Mouse (Mus musculus) midbrain, embryonic 14.5 days (tissue): ENCODE data around the gene Sfxn1. TPM values are rescaled to one million over a fixed set of nuclear protein-coding genes. Genes with fewer than 3 reads are reported as not detected.

ENCODE experiments used
- ATAC-seq: fragments of 200-750 bp; cut with Nextera tagmentation; 2 replicates; pipeline ENCODE4 v1.8.0; 2017; ENCODE audit warnings: moderate number of reproducible peaks, moderate library complexity; ENCODE audit not compliant: low FRiP score, low TSS enrichment
- DNase-seq: peaks from one replicate; pipeline ENCODE4 v3.0.0-alpha.2; 2015
- H3K27ac ChIP-seq: fragments of 300-500 bp; sonication (generic); replicated peaks from 2 replicates; pipeline ENCODE4 v1.5.1; 2014; ENCODE audit warnings: mild to moderate bottlenecking, low read depth, low read length, moderate library complexity
- H3K27me3 ChIP-seq: fragments of 300-500 bp; sonication (generic); 2 replicates; pipeline ENCODE4 v1.6.1; 2014; ENCODE audit warnings: low read length, control low read depth, mixed read lengths; ENCODE audit not compliant: control insufficient read depth, insufficient read depth
- H3K36me3 ChIP-seq: fragments of 300-500 bp; sonication (generic); 2 replicates; pipeline ENCODE4 v1.6.1; 2014; ENCODE audit warnings: low read length, control low read depth; ENCODE audit not compliant: control insufficient read depth, insufficient read depth
- H3K4me1 ChIP-seq: fragments of 300-500 bp; sonication (generic); 2 replicates; pipeline ENCODE4 v1.6.1; 2014; ENCODE audit warnings: mild to moderate bottlenecking, antibody characterized with exemption, low read length, control low read depth; ENCODE audit not compliant: control insufficient read depth, insufficient read depth
- H3K4me2 ChIP-seq: fragments of 300-500 bp; sonication (generic); 2 replicates; pipeline ENCODE4 v1.6.1; 2014; ENCODE audit warnings: mild to moderate bottlenecking, low read length, moderate library complexity
- H3K4me3 ChIP-seq: fragments of 300-500 bp; sonication (generic); replicated peaks from 2 replicates; pipeline ENCODE4 v1.5.1; 2014; ENCODE audit warnings: low read depth, low read length
- H3K9ac ChIP-seq: fragments of 300-500 bp; sonication (generic); replicated peaks from 2 replicates; pipeline ENCODE4 v1.6.1; 2014; ENCODE audit warnings: mild to moderate bottlenecking, low read length, moderate library complexity
- H3K9me3 ChIP-seq: fragments of 300-500 bp; sonication (generic); 2 replicates; pipeline ENCODE4 v1.6.1; 2016; ENCODE audit warnings: low read length, control low read depth, mixed read lengths; ENCODE audit not compliant: control insufficient read depth
- WGBS: fragments of 180-500 bp; shearing (Covaris S2); extraction: QIAGEN DNeasy Blood & Tissue Kit; methylation state at CpG from one replicate; pipeline ENCODE4 v1.1.7; 2014; 5-methylcytosine and 5-hydroxymethylcytosine counted together
- polyA plus RNA-seq: library from polyadenylated mRNA; unstranded; fragments of >200 nt; fragmentation: Nextera tagmentation; extraction: Ambion mirVana; gene quantifications from 2 replicates; pipeline ENCODE4 v1.2.1, GENCODE M21; 2014

The Sfxn1 gene
- polyA plus RNA-seq, 1 experiment from 2014 or later = 107 TPM

GRCm38 (mm10) chr13:54054962-54055361 lies 16.7 kb upstream of the Sfxn1 start:
- H3K4me2 ChIP-seq = peak overlapping the region; percentile 95
- peak overlapping the region; percentile 47 for H3K4me3 ChIP-seq
- no peaks in the 10 kb centered on the region for H3K36me3 ChIP-seq
- 0 out of 2 replicates have a peak, but pooled peaks have one; percentile 46 for ATAC-seq
- peaks cover 9% of the 10 kb centered on the region; the same call in 1 of the 2 replicates for H3K4me1 ChIP-seq
- no peaks in the 10 kb centered on the region for H3K9me3 ChIP-seq
- H3K27me3 ChIP-seq = peaks cover 9% of the 10 kb centered on the region; the same call in 1 of the 2 replicates
- peak overlapping the region; percentile 44 for H3K9ac ChIP-seq
- H3K27ac ChIP-seq = no peak overlapping the region
- peak; percentile 57 for DNase-seq
- under 1% methylated on average over 20 of the region's 20 CpGs for WGBS

DNA sequence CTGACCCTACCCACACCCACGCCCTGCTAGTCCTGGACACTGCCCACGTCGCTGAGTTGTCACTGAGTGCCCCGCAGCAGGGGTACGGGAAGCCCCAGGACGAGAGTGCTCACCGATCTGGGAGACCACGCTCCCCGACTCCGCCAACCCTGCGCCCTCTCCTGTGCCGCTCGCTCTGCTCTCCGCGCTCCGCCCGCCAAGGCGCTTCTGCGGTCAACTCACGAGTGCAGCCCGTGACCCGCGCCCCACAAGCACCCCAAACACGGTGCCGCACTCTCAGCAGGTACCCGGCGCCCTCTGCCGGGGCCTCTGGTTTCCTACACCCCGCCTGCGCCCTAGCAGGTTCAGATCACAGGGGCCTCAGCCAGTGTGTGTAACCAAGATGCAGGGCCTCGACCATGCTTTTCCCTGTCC lies 16.2 kb upstream of the Sfxn1 start, which contains the start of gene Drd1:
Gene Drd1 (minus strand): TSS at position 258 of the 414 bp plus-strand sequence.
- Histone ChIP-seq H3K9me3 (no peaks in the 10 kb centered on the region), H3K27me3 (peaks cover 9% of the 10 kb centered on the region; the same call in 1 of the 2 replicates), H3K9ac (peak within 1 kb of the TSS; percentile 44), H3K4me1 (peaks cover 8% of the 10 kb centered on the region; the same call in 1 of the 2 replicates), H3K36me3 (no peaks in the 10 kb centered on the region), H3K27ac (no peak within 1 kb of the TSS), H3K4me2 (peak within 1 kb of the TSS; percentile 95), H3K4me3 (peak within 1 kb of the TSS; percentile 47)
- WGBS = under 1% methylated on average over 31 of the region's 31 CpGs
- DNase-seq (peak; percentile 89), ATAC-seq (peak; percentile 62; the same call in 1 of the 2 replicates)

DNA sequence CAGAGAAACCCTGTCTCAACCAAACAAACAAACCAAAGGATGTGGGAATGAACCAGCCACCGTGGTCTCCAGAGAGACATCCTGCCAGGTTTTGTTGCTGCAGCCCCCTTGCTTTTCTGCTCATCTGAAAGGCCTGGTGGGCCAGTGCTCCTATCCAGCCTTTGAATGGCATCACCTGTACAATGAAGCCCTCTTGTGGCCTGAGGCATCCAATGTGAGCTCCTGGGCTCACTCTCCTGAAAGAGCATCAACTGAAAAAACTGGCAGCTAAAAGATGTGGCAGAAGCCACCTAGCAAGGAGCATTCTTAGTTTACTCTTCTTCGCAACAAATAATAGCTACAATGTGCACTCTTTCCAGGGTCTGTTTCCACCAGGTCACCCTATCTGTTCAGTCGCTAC lies 9.6 kb upstream of the Sfxn1 start:
- Histone ChIP-seq H3K9ac (no peak overlapping the region), H3K4me2 (no peak overlapping the region), H3K36me3 (no peaks in the 10 kb centered on the region), H3K27me3 (no peaks in the 10 kb centered on the region), H3K4me3 (no peak overlapping the region), H3K27ac (no peak overlapping the region), H3K9me3 (no peaks in the 10 kb centered on the region), H3K4me1 (no peaks in the 10 kb centered on the region)
- ATAC-seq (no peak), DNase-seq (peak; percentile 42)
- 94% methylated on average over 3 of the region's 3 CpGs for WGBS

GRCm38 (mm10) chr13:54063292-54063691 lies 8.4 kb upstream of the Sfxn1 start:
- ATAC-seq (no peak), DNase-seq (peak; percentile 83)
- no peak overlapping the region for H3K27ac ChIP-seq
- no peak overlapping the region for H3K4me2 ChIP-seq
- no peaks in the 10 kb centered on the region for H3K27me3 ChIP-seq
- no peaks in the 10 kb centered on the region for H3K4me1 ChIP-seq
- no peaks in the 10 kb centered on the region for H3K36me3 ChIP-seq
- no peaks in the 10 kb centered on the region for H3K9me3 ChIP-seq
- WGBS = 4% methylated on average over 3 of the region's 3 CpGs
- H3K9ac ChIP-seq = no peak overlapping the region
- H3K4me3 ChIP-seq = no peak overlapping the region

GRCm38 (mm10) chr13:54066081-54066746 lies 5.5 kb upstream of the Sfxn1 start:
- no peak for ATAC-seq
- 88% methylated on average over 3 of the region's 3 CpGs for WGBS

GRCm38 (mm10) chr13:54067617-54068166 lies 4.0 kb upstream of the Sfxn1 start:
- no peak overlapping the region for H3K9ac ChIP-seq
- peak; percentile 62 for DNase-seq
- no peak overlapping the region for H3K4me2 ChIP-seq
- ATAC-seq = no peak
- H3K4me3 ChIP-seq = no peak overlapping the region
- H3K36me3 ChIP-seq = no peaks in the 10 kb centered on the region
- no peaks in the 10 kb centered on the region for H3K9me3 ChIP-seq
- H3K27me3 ChIP-seq = no peaks in the 10 kb centered on the region
- H3K4me1 ChIP-seq = peaks cover 2% of the 10 kb centered on the region
- 4% methylated on average over 6 of the region's 6 CpGs for WGBS
- peak overlapping the region; percentile 26; the same call in 1 of the 2 replicates for H3K27ac ChIP-seq

More at GRCm38 (mm10) chr13:54066081-54066746, 5.5 kb upstream of the Sfxn1 start:
- Histone ChIP-seq H3K27me3 (no peaks in the 10 kb centered on the region), H3K4me2 (no peak overlapping the region), H3K9me3 (no peaks in the 10 kb centered on the region), H3K27ac (no peak overlapping the region), H3K4me1 (no peaks in the 10 kb centered on the region), H3K9ac (no peak overlapping the region), H3K36me3 (no peaks in the 10 kb centered on the region), H3K4me3 (no peak overlapping the region)
- DNase-seq = no peak

GRCm38 (mm10) chr13:54071011-54071410 lies 658 bp upstream of the Sfxn1 start:
- no peaks in the 10 kb centered on the region for H3K27me3 ChIP-seq
- no peaks in the 10 kb centered on the region for H3K36me3 ChIP-seq
- peaks cover 8% of the 10 kb centered on the region for H3K4me1 ChIP-seq
- H3K9ac ChIP-seq = no peak overlapping the region
- no peak overlapping the region for H3K4me3 ChIP-seq
- DNase-seq (no peak), ATAC-seq (no peak)
- no peaks in the 10 kb centered on the region for H3K9me3 ChIP-seq
- no peak overlapping the region for H3K27ac ChIP-seq
- WGBS = 96% methylated on average over 9 of the region's 9 CpGs
- no peak overlapping the region for H3K4me2 ChIP-seq

DNA sequence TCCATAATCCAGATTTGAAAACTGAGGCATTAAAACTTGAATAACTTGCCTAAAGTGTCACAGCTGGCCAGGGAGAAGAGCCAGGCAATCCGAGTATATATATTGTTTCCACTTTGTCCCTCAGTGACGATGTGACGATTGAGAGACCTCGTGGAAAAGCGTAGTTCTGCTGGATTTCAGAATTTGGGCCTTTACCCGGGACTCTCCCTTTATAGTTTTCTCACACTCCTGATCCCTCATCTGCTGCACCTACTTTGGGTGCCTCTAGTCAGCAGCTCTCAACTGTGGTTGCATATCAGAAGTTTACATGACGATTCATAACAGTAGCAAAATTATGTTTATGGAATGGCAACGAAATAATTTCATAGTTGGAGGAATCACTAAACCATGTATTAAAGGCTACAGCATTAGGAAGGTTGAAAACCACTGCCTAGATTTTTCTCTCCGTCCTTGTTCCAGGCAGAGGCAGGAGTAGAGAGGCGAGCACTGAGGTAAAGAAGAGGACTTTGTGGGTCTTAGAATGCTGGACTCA lies 923 bp downstream of the Sfxn1 start:
- H3K36me3 ChIP-seq = no peaks in the 10 kb centered on the region
- 43% methylated on average over 10 of the region's 10 CpGs for WGBS
- no peaks in the 10 kb centered on the region for H3K27me3 ChIP-seq
- ATAC-seq (no peak), DNase-seq (no peak)
- no peak overlapping the region for H3K27ac ChIP-seq
- H3K4me3 ChIP-seq = peak overlapping the region; percentile 70
- H3K4me2 ChIP-seq = peak overlapping the region; percentile 65
- peak overlapping the region; percentile 88 for H3K9ac ChIP-seq
- peaks cover 8% of the 10 kb centered on the region for H3K4me1 ChIP-seq
- no peaks in the 10 kb centered on the region for H3K9me3 ChIP-seq
